Mouse (Mus musculus) activated CD4-positive, CD25-positive, alpha-beta regulatory T cell, adult 4 months (primary cell): ENCODE measurements around the gene Olfr64. TPM values are rescaled to one million over a fixed set of nuclear protein-coding genes. Genes with fewer than 3 reads are reported as not detected.

ENCODE experiments used
- ATAC-seq: one replicate; pipeline ENCODE4 v1.8.0; 2017
- polyA plus RNA-seq, 2 experiments: library from polyadenylated mRNA; unstranded; fragments of 100-300 nt; shearing (Covaris generic); gene quantifications; one replicate each; pipeline ENCODE4 v1.2.1; 2017

Olfr64 gene
- not detected for polyA plus RNA-seq

- ATAC-seq: no peak
Observed at GRCm38 (mm10) chr7:103894385-103894784, at the start of gene Olfr64. TSS of gene Olfr64 (minus strand) at chr7:103894485.

GRCm38 (mm10) chr7:103942730-103943129 lies 48.4 kb upstream of the Olfr64 start:
- ATAC-seq: peak; percentile 46

GRCm38 (mm10) chr7:103934264-103934663 lies 40.0 kb upstream of the Olfr64 start, which contains the start of gene Olfr632:
TSS of gene Olfr632 (plus strand) at chr7:103934347.
- ATAC-seq: no peak

- ATAC-seq: no peak
Observed at GRCm38 (mm10) chr7:103928525-103928924, 34.2 kb upstream of the Olfr64 start, which contains the start of gene Olfr631. TSS of gene Olfr631 (plus strand) at chr7:103928825.

GRCm38 (mm10) chr7:103915338-103915737 lies 21.1 kb upstream of the Olfr64 start:
- ATAC-seq: no peak

GRCm38 (mm10) chr7:103912969-103913511 lies 18.8 kb upstream of the Olfr64 start:
- no peak for ATAC-seq

- no peak for ATAC-seq
Observed at GRCm38 (mm10) chr7:103910047-103910446, 15.8 kb upstream of the Olfr64 start.

GRCm38 (mm10) chr7:103903187-103903586 lies 8.9 kb upstream of the Olfr64 start, which contains the start of gene Olfr65:
TSS of gene Olfr65 (plus strand) at chr7:103903487.
- no peak for ATAC-seq

- no peak for ATAC-seq
Observed at GRCm38 (mm10) chr7:103886152-103886551, 8.1 kb downstream of the Olfr64 start, which contains the start of gene Olfr66. TSS of gene Olfr66 (minus strand) at chr7:103886252.

GRCm38 (mm10) chr7:103877093-103877492 lies 17.2 kb downstream of the Olfr64 start:
- ATAC-seq: no peak

GRCm38 (mm10) chr7:103874451-103874850 lies 19.8 kb downstream of the Olfr64 start:
- ATAC-seq: no peak

- ATAC-seq: no peak
Observed at GRCm38 (mm10) chr7:103873064-103873463, 21.2 kb downstream of the Olfr64 start.

- no peak for ATAC-seq
Observed at GRCm38 (mm10) chr7:103870667-103871066, 23.6 kb downstream of the Olfr64 start.

- no peak for ATAC-seq
Observed at GRCm38 (mm10) chr7:103865716-103866115, 28.6 kb downstream of the Olfr64 start.

- ATAC-seq: no peak
Observed at GRCm38 (mm10) chr7:103861531-103861930, 32.8 kb downstream of the Olfr64 start.

GRCm38 (mm10) chr7:103860855-103861254 lies 33.4 kb downstream of the Olfr64 start:
- ATAC-seq: no peak

GRCm38 (mm10) chr7:103859076-103859475 lies 35.2 kb downstream of the Olfr64 start:
- ATAC-seq: no peak

GRCm38 (mm10) chr7:103854669-103855068 lies 39.6 kb downstream of the Olfr64 start:
- no peak for ATAC-seq

- ATAC-seq: no peak
Observed at GRCm38 (mm10) chr7:103853090-103853489, 41.2 kb downstream of the Olfr64 start, which contains the start of gene Hbb-y. TSS of gene Hbb-y (minus strand) at chr7:103853216.

GRCm38 (mm10) chr7:103844525-103845325 lies 49.6 kb downstream of the Olfr64 start:
- ATAC-seq: no peak

- ATAC-seq: no peak
Observed at GRCm38 (mm10) chr7:103843034-103843433, 51.3 kb downstream of the Olfr64 start, which contains the start of gene Hbb-bh1. TSS of gene Hbb-bh1 (minus strand) at chr7:103843164.

- no peak for ATAC-seq
Observed at GRCm38 (mm10) chr7:103840268-103840667, 54.0 kb downstream of the Olfr64 start, which contains the start of gene Hbb-bh2. TSS of gene Hbb-bh2 (minus strand) at chr7:103840520.
